Mouse (Mus musculus) heart, postnatal 0 days (tissue): ENCODE data around the gene Ndufs8.

Experiments used
- CTCF ChIP-seq: IDR thresholded peaks from 2 replicates; pipeline ENCODE4 v1.5.1; 2016; ENCODE audit warnings: antibody characterized with exemption, control low read depth, low read depth
- EP300 ChIP-seq: IDR thresholded peaks from 2 replicates; pipeline ENCODE4 v1.6.1; 2016; ENCODE audit warnings: antibody characterized with exemption, low read depth

DNA sequence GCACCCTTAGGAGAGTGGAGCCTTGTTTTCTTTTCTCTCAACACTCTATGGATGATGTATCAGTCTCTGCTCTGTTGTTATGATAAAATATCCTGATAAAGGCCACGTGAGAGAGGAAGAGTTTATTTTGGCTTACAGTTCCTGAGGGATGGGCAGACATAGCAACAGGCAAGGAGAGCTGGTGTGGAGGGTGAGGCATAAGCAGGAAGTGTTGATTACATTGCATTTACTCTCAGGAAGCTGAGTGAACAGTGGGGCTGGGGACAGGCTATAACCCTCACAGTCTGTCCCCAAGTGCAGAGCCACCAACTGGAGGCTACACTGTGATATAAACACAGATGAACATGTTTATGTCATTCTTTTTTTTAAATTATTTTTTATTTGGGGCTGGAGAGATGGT, 39.5 kb upstream of the Ndufs8 start:
- no peak for TF ChIP-seq CTCF
- no peak for TF ChIP-seq EP300
